Mouse (Mus musculus) heart, postnatal 25 days (tissue): ENCODE results near the gene Zmym4. TPM values are rescaled to one million over a fixed set of nuclear protein-coding genes. Genes with fewer than 3 reads are reported as not detected.

Source experiments
- DNase-seq: peaks from one replicate; pipeline ENCODE4 v3.0.0; 2022; ENCODE audit warnings: low spot score
- intact Hi-C: fragments of 180-260 bp; cut with DNase I; formaldehyde crosslinking; loops from one replicate; pipeline ENCODE4 v1.15.1; 2025
- total RNA-seq, 2 experiments: library from RNA; stranded (reverse); gene quantifications; 2 replicates each; pipeline ENCODE4 v1.2.3; 2021

The Zmym4 gene
- total RNA-seq, 2 experiments from 2014 or later = 16.4 to 21.5 TPM

DNA sequence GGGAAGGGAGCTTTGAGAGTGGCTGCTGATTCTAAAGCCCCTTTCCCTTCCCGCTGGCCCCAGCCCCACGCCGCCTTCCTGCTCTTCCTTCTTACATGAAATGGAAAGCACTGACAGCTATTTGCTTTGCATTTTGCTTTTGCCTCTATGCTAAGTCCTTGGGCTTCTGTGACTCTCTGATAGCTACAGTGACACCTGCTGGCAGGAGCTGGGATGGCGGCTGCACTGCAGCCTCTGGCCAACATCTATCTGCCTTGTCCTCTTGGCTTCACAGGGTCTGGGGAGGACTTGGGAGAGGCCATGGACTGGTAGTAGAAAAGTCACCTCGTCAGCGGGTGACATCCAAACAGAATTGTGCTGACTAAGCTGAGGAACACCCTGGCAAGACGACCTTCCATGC lies 128.1 kb downstream of the Zmym4 start:
- intact Hi-C loops = loop anchor here (2.0 kb wide), 3 partner anchors 93 to 285 kb away; no protein-coding TSS in a partner anchor
- DNase-seq = peak; percentile 49

DNA sequence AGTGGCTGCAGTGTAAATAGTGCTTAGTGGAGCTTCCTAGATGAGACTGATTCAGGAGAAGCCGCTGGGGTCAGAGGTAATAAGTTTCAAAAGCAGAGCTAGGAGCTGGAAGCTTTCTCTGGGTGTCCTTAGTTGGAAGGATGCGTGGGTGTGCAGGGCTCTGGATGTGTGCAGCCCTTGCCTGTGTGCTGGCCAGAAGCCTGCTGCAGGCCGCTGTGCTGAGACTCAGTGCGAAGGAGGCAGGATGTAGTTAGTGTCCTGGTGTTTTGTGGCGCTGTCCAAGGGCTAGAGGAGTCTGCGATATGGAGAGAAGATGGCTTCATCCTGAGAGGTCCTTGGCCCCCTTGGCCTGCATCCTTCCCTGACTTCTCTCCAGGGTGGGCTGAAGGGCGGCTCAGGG lies 129.1 kb downstream of the Zmym4 start:
- intact Hi-C loops = no loop called here
- DNase-seq = no peak

DNA sequence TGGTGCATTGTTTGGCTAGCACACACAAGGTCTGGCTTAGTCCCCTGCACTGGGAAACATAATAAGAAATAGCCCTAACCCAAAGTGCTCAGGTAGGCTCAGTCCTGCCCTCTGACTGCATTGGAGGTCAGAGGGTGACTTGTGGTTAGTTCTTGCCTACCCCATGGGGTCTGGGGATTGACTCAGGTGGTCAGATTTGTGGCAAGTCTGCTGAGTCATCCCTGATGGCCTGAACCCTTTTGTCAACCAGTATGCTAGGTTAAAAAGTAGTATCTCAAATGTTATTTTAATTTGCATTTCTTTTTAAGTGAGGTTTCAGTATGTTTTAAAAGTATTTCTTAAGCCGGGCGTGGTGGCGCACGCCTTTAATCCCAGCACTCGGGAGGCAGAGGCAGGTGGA lies 136.8 kb downstream of the Zmym4 start:
- no peak for DNase-seq
- intact Hi-C loops = no loop called here

GRCm38 (mm10) chr4:126823917-126824316 lies 144.0 kb downstream of the Zmym4 start:
- no peak for DNase-seq
- intact Hi-C loops = no loop called here

- DNase-seq = no peak
Observed at GRCm38 (mm10) chr4:126822891-126823882, 144.7 kb downstream of the Zmym4 start.

DNA sequence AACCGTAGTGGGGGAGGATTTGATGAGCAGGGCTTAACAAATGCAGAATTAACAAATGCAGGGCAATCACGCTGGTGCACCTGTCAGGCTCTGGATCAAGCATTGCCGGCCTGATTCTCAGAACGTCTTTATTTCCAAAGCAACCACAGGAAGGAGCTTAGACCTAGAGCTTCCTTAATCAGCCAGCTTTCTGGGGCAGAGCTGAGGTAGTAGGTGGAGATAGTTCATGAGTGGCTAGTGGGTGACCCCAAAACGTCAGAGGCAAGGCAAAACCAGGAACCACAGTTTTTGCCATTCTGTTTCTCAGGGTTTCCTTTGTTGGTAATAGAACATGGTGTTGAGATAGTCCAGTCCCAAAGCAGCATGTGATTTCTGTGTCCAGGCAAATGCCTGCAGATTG lies 153.1 kb downstream of the Zmym4 start:
- intact Hi-C loops = no loop called here
- DNase-seq = no peak

More at GRCm38 (mm10) chr4:126822891-126823882, 144.7 kb downstream of the Zmym4 start:
- intact Hi-C loops = no loop called here

GRCm38 (mm10) chr4:126813212-126813611 lies 154.7 kb downstream of the Zmym4 start:
- DNase-seq = no peak

More at GRCm38 (mm10) chr4:126813212-126813611, 154.7 kb downstream of the Zmym4 start:
- intact Hi-C loops = no loop called here

Other genes starting within 250 kb of the Zmym4 start
- not detected for gene Tfap2e, start 231.9 kb downstream of the Zmym4 start, total RNA-seq
- gene Ncdn, start 214.7 kb downstream of the Zmym4 start, total RNA-seq = 10 to 100 TPM; 14.7 TPM
- 10 to 100 TPM; 29.6 to 33.5 TPM for gene AU040320, start 214.6 kb downstream of the Zmym4 start, total RNA-seq
- 10 to 100 TPM; 81.5 to 86.2 TPM for gene Sfpq, start 53.2 kb upstream of the Zmym4 start, total RNA-seq
- 1 to 10 TPM; 6.1 to 7.0 TPM for gene Zmym1, start 93.0 kb upstream of the Zmym4 start, total RNA-seq
- 10 to 100 TPM in 1 of 2 experiments, 1 to 10 TPM in 1; 8.9 to 12.4 TPM for gene Zmym6, start 109.2 kb upstream of the Zmym4 start, total RNA-seq
- 1 to 10 TPM; 1.5 TPM for gene Tmem35b, start 155.6 kb upstream of the Zmym4 start, total RNA-seq
- gene Dlgap3, start 201.1 kb upstream of the Zmym4 start, total RNA-seq = under 1 TPM; 0.10 to 0.48 TPM